Mouse (Mus musculus) brain, embryonic 14.5 days (tissue): ENCODE data around the gene Mecr.

ENCODE experiments used
- CTCF ChIP-seq: fragments of 200-500 bp; IDR thresholded peaks from 2 replicates; pipeline ENCODE4 v1.5.1; 2012; ENCODE audit warnings: inconsistent platforms, mild to moderate bottlenecking, moderate library complexity, borderline replicate concordance; ENCODE audit not compliant: insufficient read depth, insufficient read length; ENCODE audit errors: extremely low read depth
- POLR2A ChIP-seq: fragments of 200-500 bp; IDR thresholded peaks from 2 replicates; pipeline ENCODE4 v1.6.1; 2012; ENCODE audit warnings: mild to moderate bottlenecking, inconsistent platforms, borderline replicate concordance; ENCODE audit not compliant: poor library complexity, insufficient read depth, insufficient read length, severe bottlenecking; ENCODE audit errors: extremely low read depth

DNA sequence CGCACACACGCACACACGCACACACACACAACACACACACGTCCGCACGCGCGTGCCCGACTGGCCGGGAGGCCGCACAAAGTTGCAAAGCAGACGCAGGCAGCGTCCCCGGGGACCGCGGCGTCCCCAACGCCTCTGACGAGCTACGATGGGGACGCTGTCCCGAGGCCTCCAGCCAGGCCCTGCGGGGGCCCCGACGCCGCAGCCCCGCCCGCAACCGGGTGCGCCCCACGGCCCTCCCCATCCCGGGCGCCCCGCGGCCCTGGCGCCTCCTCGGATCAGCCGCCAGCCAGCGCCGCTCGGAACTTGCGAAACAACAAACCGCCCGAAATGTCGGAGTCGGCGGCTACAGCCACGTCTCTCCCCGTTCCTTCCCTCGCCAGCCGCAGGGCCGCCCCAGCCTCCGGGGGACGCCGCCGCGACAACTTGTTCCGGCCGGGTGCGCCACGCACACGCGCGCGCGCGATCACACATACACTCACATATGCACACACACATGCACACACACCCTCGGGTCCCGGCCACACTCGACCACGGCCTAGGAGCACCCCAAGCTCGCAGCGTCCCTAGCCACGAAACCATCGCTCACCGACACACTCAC is 6.3 kb upstream of the Mecr start:
- TF ChIP-seq CTCF (no peak), POLR2A (no peak)
